Mouse (Mus musculus): ENCODE measurements around the gene Ash1l. TPM values are rescaled to one million over a fixed set of nuclear protein-coding genes. Genes with fewer than 3 reads are reported as not detected.
"Not testable (repeated sequence)": the region's sequence is repeated elsewhere in the genome, so short reads cannot be mapped to it uniquely, and the experiment has no call there.

Ash1l gene
- total RNA-seq, 2 experiments from 2014 or later: 59.9 to 62.0 TPM

DNA sequence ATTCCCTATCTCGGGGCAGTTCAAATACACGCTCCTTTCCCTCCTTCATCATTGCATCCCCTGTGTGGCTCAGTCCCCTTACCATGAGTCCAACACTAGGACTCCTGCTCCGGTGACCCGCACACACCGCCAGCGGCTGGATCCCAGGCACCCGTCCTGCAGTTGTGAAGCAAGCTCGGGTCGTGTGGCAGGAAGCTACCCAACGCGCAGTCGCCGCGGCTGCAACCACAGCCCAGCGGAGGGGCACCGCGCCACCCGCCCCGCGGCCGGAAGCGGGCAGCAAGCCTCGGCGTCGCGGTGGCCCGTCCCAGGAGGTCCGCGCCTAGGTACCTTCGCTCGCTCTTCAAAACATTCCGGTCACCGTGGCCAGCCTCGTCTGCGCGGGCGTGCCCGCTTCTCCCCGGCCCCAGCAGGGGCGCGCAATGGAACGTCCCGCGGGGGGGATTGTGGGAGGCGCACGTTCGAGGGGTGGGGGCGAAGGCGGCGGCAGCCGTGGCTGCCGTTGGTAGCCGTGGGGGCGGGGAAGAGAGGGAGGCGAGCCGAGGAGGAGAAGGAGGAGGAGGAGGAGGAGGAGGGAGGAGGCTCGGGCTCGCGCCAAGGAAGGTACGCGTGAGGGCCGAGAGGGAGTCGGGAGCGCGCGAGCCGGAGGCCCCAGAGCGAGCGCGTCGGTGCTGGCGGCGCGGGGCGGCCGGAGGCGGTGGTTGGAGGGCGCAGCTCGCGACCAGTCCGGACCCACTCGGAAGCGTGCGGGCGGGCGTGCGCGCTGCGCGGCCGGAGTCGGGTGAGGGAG lies 441 bp upstream of the Ash1l start:
- peak; percentile 80 to 96 for DNase-seq (ENCODE audit: extremely low spot score in 1 of 2, low spot score in 2 of 2)
- intact Hi-C loops (cut with DNase I): no loop called here

DNA sequence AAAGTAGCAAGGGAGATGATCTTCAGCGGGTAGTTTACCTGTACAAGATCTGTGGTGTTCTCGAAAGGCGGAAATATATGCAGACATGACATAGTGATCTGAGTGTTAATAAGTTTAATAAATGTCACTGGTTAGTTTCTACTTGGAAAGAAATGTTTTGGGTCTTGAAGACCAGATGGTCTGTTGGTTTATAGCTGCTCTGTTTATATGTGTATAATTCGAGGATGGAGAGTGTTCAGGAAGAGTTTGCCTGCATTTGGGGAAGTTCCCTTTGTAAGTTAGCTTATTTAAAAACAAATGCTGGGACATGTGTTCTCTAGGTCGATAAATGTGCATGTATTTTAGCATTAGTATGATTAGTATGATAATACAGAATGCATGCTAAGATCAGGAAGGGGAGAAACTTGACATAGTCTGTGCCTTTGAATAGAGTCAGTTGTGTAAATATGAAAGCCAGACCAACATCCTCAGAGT lies 942 bp downstream of the Ash1l start:
- intact Hi-C loops (cut with DNase I): no loop called here
- no peak for DNase-seq (ENCODE audit: extremely low spot score in 1 of 2, low spot score in 2 of 2)

DNA sequence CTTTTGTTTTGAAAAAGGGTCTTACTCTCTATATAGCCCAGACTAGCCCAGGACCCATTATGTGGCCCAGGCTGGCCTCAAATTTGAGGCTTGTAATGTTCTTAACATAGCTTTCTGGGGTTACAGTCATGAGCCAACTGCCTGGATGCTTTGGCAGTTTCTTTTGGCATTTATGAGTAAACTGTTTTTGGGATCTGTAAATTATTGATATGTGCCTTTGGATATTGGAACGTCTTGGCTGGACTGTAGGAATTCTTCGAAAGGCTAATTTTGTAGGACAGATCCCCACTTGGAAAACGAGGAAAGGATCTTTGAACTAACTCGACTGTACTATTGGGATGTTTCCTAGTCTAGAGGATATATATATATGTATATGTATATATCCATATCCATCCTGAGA lies 2.8 kb downstream of the Ash1l start:
- no peak for DNase-seq (ENCODE audit: extremely low spot score in 1 of 2, low spot score in 2 of 2)
- intact Hi-C loops (cut with DNase I): no loop called here

DNA sequence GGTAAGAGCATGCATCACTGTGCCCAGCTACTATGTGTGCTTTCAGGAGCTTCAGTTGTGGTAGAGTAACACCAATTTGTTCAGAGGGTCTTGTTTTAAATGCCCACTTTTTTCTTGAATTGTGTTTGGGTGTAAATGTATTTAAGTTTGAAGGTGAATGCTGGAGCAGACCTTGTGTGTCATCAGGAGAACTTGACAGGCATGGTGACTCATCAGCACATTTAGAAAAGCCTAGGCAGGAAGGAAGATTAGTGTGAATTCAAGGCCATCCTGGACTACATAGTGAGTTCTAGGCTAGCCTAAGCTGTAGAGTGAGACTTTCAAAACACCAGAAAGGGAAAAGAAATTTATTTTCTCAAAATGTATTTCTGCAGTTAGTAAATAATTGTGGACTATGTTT lies 3.3 kb downstream of the Ash1l start:
- DNase-seq (ENCODE audit: extremely low spot score in 1 of 2, low spot score in 2 of 2): no peak
- intact Hi-C loops (cut with DNase I): no loop called here

DNA sequence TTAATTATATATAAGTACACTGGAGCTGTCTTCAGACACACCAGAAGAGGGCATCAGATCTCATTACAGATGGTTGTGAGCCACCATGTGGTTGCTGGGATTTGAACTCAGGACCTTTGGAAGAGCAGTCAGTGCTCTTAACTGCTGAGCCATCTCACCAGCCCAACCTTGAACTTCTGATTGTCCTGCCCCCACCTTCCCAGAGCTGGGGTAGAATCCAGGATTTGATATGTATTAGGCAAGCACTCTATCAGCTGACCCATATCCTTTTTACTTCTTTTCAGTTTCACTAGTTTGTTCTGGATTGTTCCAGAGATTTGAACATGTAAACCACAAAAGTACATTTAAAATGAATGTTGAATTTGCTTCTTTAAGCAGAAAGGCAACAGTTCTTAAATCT lies 12.8 kb downstream of the Ash1l start:
- DNase-seq (ENCODE audit: extremely low spot score in 1 of 2, low spot score in 2 of 2); intact Hi-C loops (cut with DNase I): not testable (repeated sequence)

DNA sequence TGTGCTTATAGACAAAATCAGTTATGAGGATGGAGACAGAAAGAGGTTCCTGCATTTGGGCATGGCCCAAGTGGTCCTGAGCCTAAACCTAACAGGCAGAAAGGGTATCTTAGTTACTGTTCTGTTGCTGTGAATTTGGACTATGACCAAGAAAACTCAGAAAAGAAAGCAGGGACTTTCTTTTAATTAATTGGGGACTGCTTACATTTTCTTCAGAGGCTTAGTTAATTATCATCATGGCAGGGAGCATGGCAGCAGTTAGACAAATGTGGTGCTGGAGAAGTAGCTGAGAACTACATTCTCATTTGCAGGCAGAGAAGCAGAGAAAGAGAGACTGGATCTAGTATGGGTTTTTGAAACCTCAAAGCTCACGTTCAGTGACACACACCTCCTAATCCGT lies 24.6 kb downstream of the Ash1l start:
- no peak for DNase-seq (ENCODE audit: extremely low spot score in 1 of 2, low spot score in 2 of 2)
- intact Hi-C loops (cut with DNase I): no loop called here

DNA sequence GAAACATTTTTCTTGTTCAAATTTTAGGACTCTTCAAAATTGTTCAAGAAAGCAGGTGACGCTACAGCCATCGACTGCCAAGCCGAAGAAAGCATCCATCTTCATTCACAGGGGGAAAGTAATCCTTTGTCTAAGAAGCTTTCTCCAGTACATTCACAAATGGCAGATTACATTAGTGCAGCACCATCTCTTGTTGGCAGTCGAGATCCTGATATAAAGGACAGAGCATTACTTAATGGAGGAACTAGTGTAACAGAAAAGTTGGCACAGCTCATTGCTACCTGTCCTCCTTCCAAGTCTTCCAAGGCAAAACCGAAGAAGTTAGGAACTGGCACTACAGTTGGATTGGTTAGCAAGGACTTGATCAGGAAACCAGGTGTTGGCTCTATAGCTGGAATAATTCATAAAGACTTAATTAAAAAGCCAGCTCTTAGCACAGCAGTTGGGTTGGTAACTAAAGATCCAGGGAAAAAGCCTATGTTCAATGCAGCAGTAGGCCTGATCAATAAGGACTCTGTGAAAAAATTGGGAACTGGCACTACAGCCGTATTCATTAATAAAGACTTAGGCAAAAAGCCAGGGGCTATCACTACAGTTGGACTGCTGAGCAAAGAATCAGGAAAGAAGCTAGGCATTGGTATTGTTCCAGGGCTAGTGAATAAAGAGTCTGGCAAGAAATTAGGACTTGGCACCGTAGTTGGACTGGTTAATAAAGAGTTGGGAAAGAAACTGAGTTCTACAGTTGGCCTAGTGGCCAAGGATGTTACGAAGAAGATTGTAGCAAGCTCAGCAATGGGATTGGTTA lies 31.0 kb downstream of the Ash1l start:
- intact Hi-C loops (cut with DNase I): no loop called here
- peak in 1 of 2 experiments; percentile 59 for DNase-seq (ENCODE audit: extremely low spot score in 1 of 2, low spot score in 2 of 2)

DNA sequence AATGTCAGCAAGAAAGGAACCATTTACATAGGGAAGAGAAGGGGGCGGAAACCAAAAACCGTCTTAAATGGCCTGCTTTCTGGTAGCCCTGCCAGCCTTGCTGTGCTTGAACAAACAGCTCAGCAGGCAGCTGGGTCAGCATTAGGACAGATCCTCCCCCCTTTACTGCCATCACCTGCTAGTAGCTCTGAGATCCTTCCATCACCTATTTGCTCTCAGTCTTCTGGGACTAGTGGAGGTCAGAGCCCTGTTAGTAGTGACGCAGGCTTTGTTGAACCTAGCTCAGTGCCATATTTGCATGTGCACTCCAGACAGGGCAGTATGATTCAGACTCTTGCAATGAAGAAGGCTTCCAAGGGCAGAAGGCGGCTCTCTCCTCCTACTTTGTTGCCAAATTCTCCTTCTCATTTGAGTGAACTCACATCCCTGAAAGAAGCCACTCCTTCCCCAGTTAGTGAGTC lies 33.5 kb downstream of the Ash1l start:
- DNase-seq (ENCODE audit: extremely low spot score in 1 of 2, low spot score in 2 of 2): no peak
- intact Hi-C loops (cut with DNase I): no loop called here

DNA sequence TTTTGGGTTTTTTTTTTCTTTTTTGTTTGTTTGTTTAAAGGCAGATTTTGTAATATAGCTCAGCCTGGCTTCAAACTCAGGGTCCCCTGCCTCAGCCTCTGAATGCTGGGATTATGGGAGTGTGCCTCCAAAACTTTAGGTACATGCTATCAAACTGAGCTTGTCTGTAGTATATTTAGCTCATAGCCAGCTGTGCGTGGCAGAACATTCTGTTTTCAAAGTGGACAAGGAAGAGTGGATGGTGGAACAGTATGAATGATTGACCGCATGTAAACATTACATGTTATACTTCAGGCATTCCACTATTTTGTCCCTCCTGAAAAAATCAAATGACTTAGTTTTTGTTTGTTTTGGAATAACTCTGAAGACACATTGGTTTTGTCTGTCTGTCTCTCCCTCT lies 42.4 kb downstream of the Ash1l start:
- intact Hi-C loops (cut with DNase I): no loop called here
- DNase-seq (ENCODE audit: extremely low spot score in 1 of 2, low spot score in 2 of 2): no peak

DNA sequence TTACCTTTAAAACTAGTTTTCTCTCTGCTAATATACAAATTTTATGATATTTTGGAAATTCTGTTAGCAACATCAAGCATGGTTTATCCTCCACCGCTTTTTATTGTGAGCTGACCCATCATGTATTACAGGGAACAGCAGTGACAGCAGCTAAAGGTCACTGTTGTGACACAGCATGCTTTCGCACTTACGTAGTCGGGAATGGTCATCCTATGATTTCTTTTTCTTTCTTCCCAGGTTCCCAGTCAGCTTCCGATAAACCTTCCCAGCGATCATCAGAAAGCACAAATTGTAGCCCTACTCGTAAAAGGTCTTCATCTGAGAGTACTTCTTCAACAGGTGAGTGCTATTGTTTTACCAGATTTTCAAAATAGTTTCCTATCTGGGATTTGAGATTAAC lies 51.1 kb downstream of the Ash1l start:
- no peak for DNase-seq (ENCODE audit: extremely low spot score in 1 of 2, low spot score in 2 of 2)
- intact Hi-C loops (cut with DNase I): no loop called here

DNA sequence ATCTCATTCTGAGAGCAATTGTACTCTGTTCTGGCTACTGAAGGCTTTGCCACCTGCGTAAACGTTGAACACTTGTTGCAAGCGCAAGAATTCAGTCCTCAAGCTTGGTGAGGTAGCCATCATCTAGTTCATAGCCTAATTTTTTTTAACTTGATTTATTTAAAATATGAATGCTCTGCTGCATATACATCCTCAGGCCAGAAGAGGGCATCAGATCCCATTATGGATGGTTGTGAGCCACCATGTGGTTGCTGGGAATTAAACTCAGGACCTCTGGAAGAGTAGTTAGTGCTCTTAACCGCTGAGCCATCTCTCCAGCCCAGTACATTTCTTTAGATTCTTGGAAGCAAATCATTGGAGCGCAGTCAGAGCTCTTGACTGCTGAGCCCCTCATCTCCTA lies 80.5 kb downstream of the Ash1l start:
- not testable (repeated sequence) for DNase-seq (ENCODE audit: extremely low spot score in 1 of 2, low spot score in 2 of 2)
- intact Hi-C loops (cut with DNase I): loop anchor here (5.0 kb wide), 1 partner anchor 89 kb away; no protein-coding TSS in a partner anchor

DNA sequence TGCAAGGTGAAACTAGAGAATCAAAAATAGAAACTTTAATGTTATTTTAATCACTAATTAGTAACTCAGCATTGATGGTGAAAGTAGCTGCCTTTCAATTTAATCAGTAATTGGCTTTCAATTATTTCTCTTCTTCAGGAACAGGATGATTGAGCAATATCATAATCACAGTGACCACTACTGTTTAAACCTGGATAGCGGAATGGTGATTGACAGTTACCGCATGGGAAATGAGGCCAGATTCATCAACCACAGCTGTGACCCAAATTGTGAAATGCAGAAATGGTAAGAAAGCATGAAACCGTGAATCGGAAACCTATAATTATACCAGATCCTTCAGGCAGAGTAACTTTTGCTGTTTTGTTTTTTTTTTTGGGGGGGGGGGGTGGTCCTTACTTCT lies 92.9 kb downstream of the Ash1l start:
- intact Hi-C loops (cut with DNase I): no loop called here
- DNase-seq (ENCODE audit: extremely low spot score in 1 of 2, low spot score in 2 of 2): no peak

DNA sequence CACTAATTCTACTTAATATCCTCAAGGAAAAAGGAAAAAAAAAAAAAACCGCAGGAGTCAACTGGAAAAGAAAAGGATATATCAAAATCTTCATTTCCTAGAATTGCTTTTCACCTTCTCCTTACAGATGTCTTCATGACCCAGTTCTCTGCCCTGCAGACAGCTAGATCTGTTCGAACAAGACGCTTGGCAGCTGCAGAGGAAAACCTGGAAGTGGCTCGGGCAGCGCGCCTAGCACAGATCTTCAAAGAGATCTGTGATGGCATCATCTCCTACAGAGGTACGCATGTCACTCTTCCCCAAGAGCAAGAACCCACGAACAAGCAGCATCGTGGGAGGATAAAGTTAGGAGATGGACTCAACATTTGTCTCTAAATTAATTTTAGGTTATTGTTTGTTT lies 107.9 kb downstream of the Ash1l start:
- DNase-seq (ENCODE audit: extremely low spot score in 1 of 2, low spot score in 2 of 2): no peak
- intact Hi-C loops (cut with DNase I): no loop called here

DNA sequence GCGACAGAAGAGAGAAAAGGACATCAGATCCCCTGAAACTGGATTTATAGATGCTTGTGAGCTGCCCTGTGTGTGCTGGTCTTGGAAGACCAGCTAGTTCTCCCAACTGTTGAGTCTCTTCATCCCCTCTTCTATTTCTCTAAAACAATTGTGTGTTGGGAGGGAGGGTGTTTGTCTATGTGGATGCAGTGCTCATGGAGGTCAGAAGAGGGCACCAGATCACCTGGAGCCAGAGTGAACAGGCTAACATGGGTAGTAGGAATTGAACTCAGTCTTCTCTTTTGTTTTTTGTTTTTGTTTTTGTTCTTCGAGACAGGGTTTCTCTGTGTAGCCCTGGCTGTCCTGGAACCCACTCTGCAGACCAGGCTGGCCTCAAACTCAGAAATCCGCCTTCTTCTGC lies 108.4 kb downstream of the Ash1l start:
- intact Hi-C loops (cut with DNase I): no loop called here
- DNase-seq (ENCODE audit: extremely low spot score in 1 of 2, low spot score in 2 of 2): no peak

DNA sequence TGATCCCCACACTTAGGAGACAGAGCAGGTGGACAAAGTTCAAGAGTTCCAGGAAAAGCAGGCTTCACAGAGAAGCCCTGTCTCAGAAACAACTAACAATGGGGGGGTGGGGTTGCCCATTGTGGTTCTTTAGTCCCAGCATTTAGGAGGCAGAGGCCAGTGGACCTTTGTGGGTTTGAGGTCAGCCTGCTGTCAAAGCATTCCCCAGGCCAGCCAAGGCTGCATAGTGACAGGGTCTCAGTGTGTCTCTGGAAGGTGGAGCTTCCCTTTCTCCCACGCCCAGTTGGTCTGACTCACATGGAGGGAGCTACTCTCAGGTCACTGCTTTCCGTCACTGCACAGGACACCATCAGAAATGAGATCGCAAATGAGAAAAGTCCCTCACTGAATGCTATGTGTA lies 111.3 kb downstream of the Ash1l start:
- intact Hi-C loops (cut with DNase I): no loop called here
- DNase-seq (ENCODE audit: extremely low spot score in 1 of 2, low spot score in 2 of 2): no peak

DNA sequence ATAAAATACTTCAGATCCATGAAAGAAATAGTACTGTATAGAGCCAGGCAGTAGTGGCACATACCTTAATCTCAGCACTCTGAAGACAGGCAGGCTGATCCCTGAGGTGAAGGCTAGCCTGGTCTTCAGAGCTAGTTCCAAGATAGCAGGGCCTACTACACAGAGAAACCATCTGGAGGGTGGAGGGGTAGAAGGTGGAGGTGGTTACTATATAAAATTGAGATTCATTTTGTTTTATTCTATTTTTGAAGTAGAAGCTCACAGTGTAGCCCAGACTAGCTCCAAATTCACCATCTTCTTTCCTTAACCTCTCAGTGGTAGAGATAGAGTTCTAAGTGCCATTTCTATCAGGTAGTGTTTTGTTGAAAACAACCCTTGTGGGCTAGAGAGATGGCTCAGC lies 116.8 kb downstream of the Ash1l start:
- DNase-seq (ENCODE audit: extremely low spot score in 1 of 2, low spot score in 2 of 2): no peak
- intact Hi-C loops (cut with DNase I): no loop called here

DNA sequence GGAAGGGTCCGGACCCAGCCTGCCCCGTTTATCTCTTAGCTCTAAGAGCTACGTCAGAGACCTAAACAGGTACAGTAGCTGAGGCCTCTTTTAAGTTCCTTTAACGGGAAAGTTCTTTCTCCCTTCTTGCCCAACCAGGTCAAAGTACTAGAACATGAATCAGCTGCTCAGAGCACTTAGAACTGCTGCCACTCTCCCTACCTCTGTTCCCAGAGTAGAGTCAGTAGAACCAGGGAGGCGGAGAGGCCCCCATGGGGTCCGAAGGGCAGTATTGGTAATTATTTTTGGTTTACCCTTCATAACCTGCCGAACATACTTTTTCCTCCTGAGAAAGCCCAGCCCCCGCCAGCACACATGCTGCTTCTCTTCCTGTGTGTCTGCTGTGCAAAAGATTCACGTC lies 127.0 kb downstream of the Ash1l start:
- intact Hi-C loops (cut with DNase I): no loop called here

DNA sequence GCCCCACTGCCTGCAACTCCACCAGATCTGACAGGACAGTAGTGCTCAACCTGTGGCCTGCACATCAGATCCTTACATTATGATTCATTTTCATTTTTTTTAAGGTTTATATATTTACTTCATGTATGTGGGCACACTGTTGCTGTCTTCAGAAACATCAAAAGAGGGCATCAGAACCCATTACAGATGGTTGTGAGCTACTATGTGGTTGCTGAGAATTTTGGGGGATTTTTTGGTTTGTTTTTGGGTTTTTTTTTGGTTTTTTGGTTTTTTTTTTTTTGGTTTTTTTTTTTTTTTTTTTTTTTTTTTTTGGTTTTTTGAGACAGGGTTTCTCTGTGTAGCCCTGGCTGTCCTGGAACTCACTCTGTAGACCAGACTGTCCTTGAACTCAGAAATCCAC lies 131.9 kb downstream of the Ash1l start:
- intact Hi-C loops (cut with DNase I); DNase-seq (ENCODE audit: extremely low spot score in 1 of 2, low spot score in 2 of 2): not testable (repeated sequence)

More for the DNA sequence above, 127.0 kb downstream of the Ash1l start:
- no peak for DNase-seq (ENCODE audit: extremely low spot score in 1 of 2, low spot score in 2 of 2)

DNA sequence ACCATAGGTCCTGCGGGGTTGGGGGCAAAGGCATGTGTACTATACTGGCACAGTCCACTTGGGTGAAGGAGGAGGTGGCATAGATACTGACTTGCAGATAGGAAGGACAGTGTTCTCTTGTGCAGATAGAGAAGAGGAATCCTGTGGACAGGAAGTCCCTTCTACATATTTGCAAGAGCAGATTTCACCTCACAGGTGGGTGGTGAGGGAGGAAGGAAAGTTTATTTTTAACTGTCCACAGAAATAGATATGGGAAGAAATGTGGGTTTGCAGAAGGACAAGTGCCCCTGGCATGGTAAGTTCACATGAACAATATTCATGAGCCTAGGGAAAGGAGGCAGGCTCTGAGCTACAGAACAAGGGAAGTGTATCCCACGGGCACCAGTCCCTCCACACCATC lies 133.7 kb downstream of the Ash1l start:
- intact Hi-C loops (cut with DNase I): no loop called here
- DNase-seq (ENCODE audit: extremely low spot score in 1 of 2, low spot score in 2 of 2): no peak

DNA sequence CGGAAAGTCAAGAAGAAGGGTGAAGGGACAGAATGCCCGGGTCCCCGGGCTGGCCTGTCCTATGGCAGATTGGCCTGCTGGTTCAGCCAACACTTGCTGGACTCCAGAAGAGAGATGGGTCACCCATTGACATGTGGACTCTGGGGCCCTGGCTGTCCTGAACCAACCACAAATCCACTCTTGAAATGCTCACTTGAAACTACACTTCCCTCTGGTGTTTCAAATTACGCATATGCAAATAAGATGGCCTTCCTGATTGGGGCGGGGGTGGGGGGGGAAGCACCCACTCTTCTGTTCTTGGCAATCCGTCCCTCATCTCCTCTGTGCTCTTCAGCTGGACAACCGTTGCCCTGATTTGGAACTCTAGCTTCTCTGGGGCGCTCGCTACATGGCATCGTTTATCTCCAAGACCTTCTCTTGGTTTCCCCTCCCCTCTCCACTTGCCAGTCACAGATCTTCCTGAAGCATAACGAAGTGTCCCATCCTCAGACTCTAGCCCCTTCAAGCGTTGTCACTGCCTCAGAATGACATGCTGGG lies 134.3 kb downstream of the Ash1l start:
- no peak for DNase-seq (ENCODE audit: extremely low spot score in 1 of 2, low spot score in 2 of 2)
- intact Hi-C loops (cut with DNase I): no loop called here
